11 mouse cellular contexts compared by ENCODE assay signal in genomic region chr7:126088155-126088554, GRCm38 (mm10). TPM values are rescaled to one million over a fixed set of nuclear protein-coding genes. Genes with fewer than 3 reads are reported as not detected.
A peak's percentile ranks its signal among the peaks of the same experiment; 100 is the strongest.
DNase-seq lines count a peak whose midpoint lies in the region; ATAC-seq and TF ChIP-seq lines count a peak whose summit lies in the region.
"Had no signal": no experiment of that assay in that cellular context is flagged by ENCODE, and none has a peak within 500 bp of the region (broad histone marks: within the 10 kb centered on the region; RNA-seq: fewer than 3 reads in every experiment).

No protein-coding gene starts in this region.

- no peak overlapping the region for H3K4me3 ChIP-seq in kidney, postnatal 0 days (replicated peaks; ENCODE audit: low read depth, low read length)
- H3K4me3 ChIP-seq in kidney, embryonic 15.5 days (replicated peaks), result no peak overlapping the region
- H3K4me3 ChIP-seq in stomach, postnatal 0 days (ENCODE audit: low read depth, low read length), result no peak overlapping the region
- H3K4me3 ChIP-seq: forebrain, embryonic 12.5 days; lung, embryonic 15.5 days; neural tube, embryonic 12.5 days had no signal

- 0 out of 2 replicates have a peak, but pooled peaks cover 4% of the 10 kb centered on the region for H3K4me1 ChIP-seq in kidney, postnatal 0 days (replicated peaks; ENCODE audit: insufficient read depth, low read length)
- H3K4me1 ChIP-seq in kidney, embryonic 15.5 days, result peaks cover 28% of the 10 kb centered on the region
- no peaks in the 10 kb centered on the region for H3K4me1 ChIP-seq in stomach, postnatal 0 days (replicated peaks; ENCODE audit: control insufficient read depth, insufficient read depth)

- peaks cover 9% of the 10 kb centered on the region; the same call in 1 of the 2 replicates for H3K27me3 ChIP-seq in kidney, postnatal 0 days (ENCODE audit: insufficient read depth, low read length)
- peaks cover 29% of the 10 kb centered on the region for H3K27me3 ChIP-seq in kidney, embryonic 15.5 days
- H3K27me3 ChIP-seq in stomach, postnatal 0 days (ENCODE audit: control insufficient read depth, insufficient read depth, low read length), result peaks cover 2% of the 10 kb centered on the region; the same call in 1 of the 2 replicates

- H3K9ac ChIP-seq in kidney, postnatal 0 days (ENCODE audit: low read depth, low read length), result no peak overlapping the region
- H3K9ac ChIP-seq in kidney, embryonic 15.5 days, result no peak overlapping the region
- no peak overlapping the region for H3K9ac ChIP-seq in stomach, postnatal 0 days (ENCODE audit: low read length)
- H3K9ac ChIP-seq: forebrain, embryonic 12.5 days; lung, embryonic 15.5 days; neural tube, embryonic 12.5 days had no signal

- DNase-seq in CD4-positive, CD25-positive, alpha-beta regulatory T cell, adult 2 months (ENCODE audit: low read depth, low spot score), result peak; percentile 65
- peak; percentile 29 for DNase-seq in kidney, postnatal 0 days (ENCODE audit: low spot score)
- peak; percentile 60 for DNase-seq in testis, postnatal 10 days (ENCODE audit: low spot score)
- DNase-seq in testis, postnatal 14 days (ENCODE audit: low spot score), result no peak
- DNase-seq in stomach, postnatal 0 days (ENCODE audit: low spot score), result peak; percentile 41
- no peak for DNase-seq in layer of hippocampus, postnatal 25 days (ENCODE audit: extremely low spot score in 1 of 2, low spot score in 1 of 2)

- H3K9me3 ChIP-seq in kidney, postnatal 0 days (replicated peaks; ENCODE audit: low read length), result no peaks in the 10 kb centered on the region
- H3K9me3 ChIP-seq in kidney, embryonic 15.5 days (replicated peaks), result no peaks in the 10 kb centered on the region
- H3K9me3 ChIP-seq in stomach, postnatal 0 days (ENCODE audit: control insufficient read depth, low read length), result no peaks in the 10 kb centered on the region
- H3K9me3 ChIP-seq: lung, embryonic 15.5 days; neural tube, embryonic 12.5 days had no signal

- no peak for TF ChIP-seq EP300 in stomach, postnatal 0 days (optimal IDR thresholded peaks at IDR 0.05)

- H3K27ac ChIP-seq in kidney, postnatal 0 days, result no peak overlapping the region
- H3K27ac ChIP-seq in kidney, embryonic 15.5 days, result no peak overlapping the region
- H3K27ac ChIP-seq in stomach, postnatal 0 days (replicated peaks), result no peak overlapping the region
- H3K27ac ChIP-seq: forebrain, embryonic 12.5 days; lung, embryonic 15.5 days; neural tube, embryonic 12.5 days had no signal

- ATAC-seq in CD4-positive, CD25-positive, alpha-beta regulatory T cell, adult 4 months, result no peak
- ATAC-seq in kidney, postnatal 0 days (replicated peaks; ENCODE audit: low FRiP score, low read depth), result no peak
- ATAC-seq in kidney, embryonic 15.5 days (replicated peaks; ENCODE audit: low FRiP score), result no peak
- no peak for ATAC-seq in stomach, postnatal 0 days (ENCODE audit: low FRiP score, low TSS enrichment)

- 19% methylated on average over 5 of the region's 6 CpGs for WGBS in kidney, postnatal 0 days
- 18% methylated on average over 6 of the region's 6 CpGs for WGBS in kidney, embryonic 15.5 days
- 25% methylated on average over 3 of the region's 6 CpGs for WGBS in stomach, postnatal 0 days

- peak; percentile 53 for TF ChIP-seq CTCF in kidney, postnatal 0 days (IDR thresholded peaks at IDR 0.05; ENCODE audit: low read depth)
- TF ChIP-seq CTCF in stomach, postnatal 0 days (IDR thresholded peaks at IDR 0.05; ENCODE audit: low read depth), result peak; percentile 58

- no peak overlapping the region for H3K4me2 ChIP-seq in kidney, postnatal 0 days (ENCODE audit: low read length)
- H3K4me2 ChIP-seq in kidney, embryonic 15.5 days, result no peak overlapping the region
- no peak overlapping the region for H3K4me2 ChIP-seq in stomach, postnatal 0 days (replicated peaks; ENCODE audit: low read depth)
- H3K4me2 ChIP-seq: forebrain, embryonic 12.5 days; lung, embryonic 15.5 days; neural tube, embryonic 12.5 days had no signal

- H3K36me3 ChIP-seq in kidney, postnatal 0 days (ENCODE audit: insufficient read depth, low read length), result no peaks in the 10 kb centered on the region
- no peaks in the 10 kb centered on the region for H3K36me3 ChIP-seq in kidney, embryonic 15.5 days
- H3K36me3 ChIP-seq in stomach, postnatal 0 days (ENCODE audit: control insufficient read depth, insufficient read depth, low read length), result no peaks in the 10 kb centered on the region
- H3K36me3 ChIP-seq: forebrain, embryonic 12.5 days; lung, embryonic 15.5 days; neural tube, embryonic 12.5 days had no signal

RNA-seq across cellular contexts. Expression of gene Gsg1l, which starts 5.9 kb away (rescaled TPM):
- not detected for polyA plus RNA-seq in CD4-positive, CD25-positive, alpha-beta regulatory T cell, adult 4 months (2017; shearing (Covaris generic))
- 0.72 and 0.78 TPM in 2 replicates for polyA plus RNA-seq in kidney, postnatal 0 days (2015; fragmentation: Nextera tagmentation; extraction: Ambion mirVana)
- polyA plus RNA-seq in kidney, embryonic 15.5 days (2015; fragmentation: Nextera tagmentation; extraction: Ambion mirVana), result 0.75 and 1.1 TPM in 2 replicates
- 0.67 and 0.77 TPM in 2 replicates for polyA plus RNA-seq in stomach, postnatal 0 days (2015; fragmentation: Nextera tagmentation; extraction: Ambion mirVana)
- total RNA-seq in layer of hippocampus, postnatal 25 days (2021), result 10 to 100 TPM; 14.3 to 14.4 TPM

Comparison
In these comparisons a context has a peak if more than half of its experiments do, and no peak if none do; other contexts are left out.
1. DNase-seq: peak in CD4-positive, CD25-positive, alpha-beta regulatory T cell, adult 2 months (single experiment), kidney, postnatal 0 days (single experiment), testis, postnatal 10 days (single experiment) and stomach, postnatal 0 days (single experiment); none in testis, postnatal 14 days (single experiment) and layer of hippocampus, postnatal 25 days (0 of 2).